Comparison of ENCODE assay signal across 14 mouse cellular contexts in the genomic region with DNA sequence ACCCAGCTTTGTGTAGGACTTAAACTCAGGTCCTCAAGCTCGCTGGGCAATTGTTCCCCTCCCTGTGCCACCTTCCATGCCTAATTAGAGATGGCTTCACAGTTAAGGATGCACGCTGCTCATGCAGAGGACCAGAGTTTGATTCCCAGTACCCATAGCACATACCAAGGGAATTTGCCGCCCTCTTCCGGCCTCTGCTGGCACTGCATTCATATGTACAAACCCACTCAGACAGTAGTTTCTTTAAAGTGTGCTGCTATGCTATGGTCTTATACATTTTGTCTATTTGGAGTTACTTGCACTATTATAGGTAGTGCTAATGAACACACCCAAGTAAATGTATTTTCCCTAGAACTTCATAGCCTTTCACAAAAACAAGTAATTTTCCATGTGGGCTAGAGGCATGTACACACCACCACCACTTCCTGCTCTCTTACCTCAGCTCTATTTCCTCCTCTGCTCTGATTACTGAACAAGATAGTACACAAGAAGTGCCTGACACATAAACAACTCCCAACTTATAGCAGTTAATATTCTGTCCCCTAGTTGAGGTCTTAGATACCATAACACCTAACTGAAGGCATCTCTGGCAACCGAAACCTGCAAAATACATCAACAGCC. TPM values are rescaled to one million over a fixed set of nuclear protein-coding genes. Genes with fewer than 3 reads are reported as not detected.
A peak's percentile ranks its signal among the peaks of the same experiment; 100 is the strongest.
DNase-seq lines count a peak whose midpoint lies in the region; ATAC-seq and TF ChIP-seq lines count a peak whose summit lies in the region.
"Had no signal": no experiment of that assay in that cellular context is flagged by ENCODE, and none has a peak within 500 bp of the region (broad histone marks: within the 10 kb centered on the region; RNA-seq: fewer than 3 reads in every experiment).

No protein-coding gene starts in this region.

- no peaks in the 10 kb centered on the region for H3K4me1 ChIP-seq in lung, postnatal 0 days (ENCODE audit: insufficient read depth, low read depth, low read length)

- in situ Hi-C loops in Patski (cut with MboI; ENCODE audit: low pct_unique_long_range_greater_than_20kb) = no loop called here

- POLR2A ChIA-PET in Patski (lab: Charles Lee) = interaction anchor here (0.8 kb wide), 1 partner anchor 58 kb away, joined by 3 read pairs; the partner anchor contains the start of gene Clint1

- no peak overlapping the region for H3K4me3 ChIP-seq in lung, postnatal 0 days (ENCODE audit: low read depth, low read length)
- H3K4me3 ChIP-seq: forebrain, embryonic 10.5 days; limb, embryonic 10.5 days; midbrain, embryonic 12.5 days had no signal

- no peak overlapping the region for H3K9ac ChIP-seq in lung, postnatal 0 days (replicated peaks; ENCODE audit: low read depth)
- H3K9ac ChIP-seq: midbrain, embryonic 12.5 days had no signal

- CTCF ChIA-PET in Patski (lab: Charles Lee) = interaction anchor here (0.9 to 2.2 kb wide), 9 partner anchors 15 to 132 kb away, joined by 3 to 15 read pairs (median 3); no protein-coding TSS in a partner anchor

- no peak for TF ChIP-seq EP300 in lung, postnatal 0 days (IDR thresholded peaks at IDR 0.05)

- intact Hi-C loops in heart, postnatal 25 days (cut with DNase I) = no loop called here

- H3K27me3 ChIP-seq in lung, postnatal 0 days (replicated peaks; ENCODE audit: insufficient read depth, low read length) = no peaks in the 10 kb centered on the region
- H3K27me3 ChIP-seq in Patski = no peaks in the 10 kb centered on the region
- H3K27me3 ChIP-seq: midbrain, embryonic 12.5 days had no signal

- H3K36me3 ChIP-seq in lung, postnatal 0 days (ENCODE audit: insufficient read depth, low read length) = no peaks in the 10 kb centered on the region
- H3K36me3 ChIP-seq: forebrain, embryonic 10.5 days; limb, embryonic 10.5 days; midbrain, embryonic 12.5 days had no signal

- H3K9me3 ChIP-seq in lung, postnatal 0 days (ENCODE audit: low read length) = no peaks in the 10 kb centered on the region
- H3K9me3 ChIP-seq: forebrain, embryonic 10.5 days; limb, embryonic 10.5 days; midbrain, embryonic 12.5 days had no signal

- no peak for DNase-seq in lung, postnatal 0 days (ENCODE audit: low spot score)
- no peak for DNase-seq in lung, adult 18-20 months
- no peak for DNase-seq in Patski (ENCODE audit: low read depth, low spot score)
- peak; percentile 63 for DNase-seq in liver
- DNase-seq in thymus, postnatal 25 days = peak; percentile 23
- no peak for DNase-seq in heart, postnatal 25 days (ENCODE audit: low spot score)
- DNase-seq in cerebellum, adult 18-20 months = no peak
- no peak for DNase-seq in ovary, adult 18-20 months (ENCODE audit: low spot score)
- DNase-seq: cerebellum, adult 9-10 months; kidney, postnatal 10 days; retina, postnatal 1 day had no signal

- 73% methylated on average over 5 of the region's 5 CpGs for WGBS in lung, postnatal 0 days

- peak; percentile 40 for TF ChIP-seq CTCF in lung, postnatal 0 days (IDR thresholded peaks at IDR 0.05)
- TF ChIP-seq CTCF in Patski (IDR thresholded peaks at IDR 0.05) = peak; percentile 59

- H3K27ac ChIP-seq in lung, postnatal 0 days (ENCODE audit: low read length) = no peak overlapping the region
- H3K27ac ChIP-seq: forebrain, embryonic 10.5 days; limb, embryonic 10.5 days had no signal

- no peak for ATAC-seq in lung, postnatal 0 days
- no peak for ATAC-seq in Patski

- H3K4me2 ChIP-seq in lung, postnatal 0 days (replicated peaks; ENCODE audit: low read depth, low read length) = no peak overlapping the region
- H3K4me2 ChIP-seq: midbrain, embryonic 12.5 days had no signal

RNA-seq across cellular contexts. Expression of gene Clint1, which starts 57.4 kb away (rescaled TPM):
- 41.6 and 47.0 TPM in 2 replicates for polyA plus RNA-seq in lung, postnatal 0 days (2015; fragmentation: Nextera tagmentation; extraction: Ambion mirVana)
- 76.3 TPM for polyA plus RNA-seq in Patski (2021)
- 10 to 100 TPM; 36.0 to 36.4 TPM for total RNA-seq in heart, postnatal 25 days (2021)

Comparison
In these comparisons a context has a peak if more than half of its experiments do, and no peak if none do; other contexts are left out.
1. DNase-seq: peak in liver (single experiment) and thymus, postnatal 25 days (single experiment); none in lung, postnatal 0 days (single experiment), lung, adult 18-20 months (0 of 2), Patski (single experiment), heart, postnatal 25 days (single experiment), cerebellum, adult 18-20 months (0 of 2) and ovary, adult 18-20 months (single experiment).